Mouse (Mus musculus): ENCODE measurements at regions not wholly inside any gene's neighbourhood (a gene's known extent, or its start where the extent isn't known, plus 50 kb on each side); places are given as distances from the start of the nearest gene placed in this dataset.

- Histone ChIP-seq H3K4me1 (replicated peaks) (peaks cover 29% of the 10 kb centered on the region), H3K27me3 (no peaks in the 10 kb centered on the region), H3K27ac (no peak overlapping the region), H3K9ac (replicated peaks) (no peak overlapping the region), H3K4me3 (replicated peaks) (no peak overlapping the region), H3K9me3 (no peaks in the 10 kb centered on the region), H3K36me3 (no peaks in the 10 kb centered on the region), H3K4me2 (no peak overlapping the region)
- no peak for ATAC-seq (ENCODE audit: insufficient number of reproducible peaks, insufficient read depth, low FRiP score, low TSS enrichment, low read depth)
- 98% methylated on average over 1 of the region's 1 CpGs for WGBS
These were observed 172.5 kb downstream of the Msrb3 start for GRCm38 (mm10) chr10:120726369-120726768.

- peaks cover 67% of the 10 kb centered on the region for H3K4me1 ChIP-seq (replicated peaks)
- 0 out of 2 replicates have a peak overlapping the region, but pooled peaks have one; percentile 31 for H3K9ac ChIP-seq (replicated peaks)
These were observed 176.9 kb downstream of the Msrb3 start for GRCm38 (mm10) chr10:120721956-120722532.

GRCm38 (mm10) chr10:120720981-120721380 is 177.9 kb downstream of the Msrb3 start:
- no peaks in the 10 kb centered on the region for H3K36me3 ChIP-seq
- no peak overlapping the region for H3K4me3 ChIP-seq (replicated peaks)
- ATAC-seq (ENCODE audit: insufficient number of reproducible peaks, insufficient read depth, low FRiP score, low TSS enrichment, low read depth), result no peak
- no peak overlapping the region for H3K9ac ChIP-seq (replicated peaks)
- no peaks in the 10 kb centered on the region for H3K27me3 ChIP-seq
- H3K4me1 ChIP-seq (replicated peaks), result peaks cover 75% of the 10 kb centered on the region
- WGBS, result 5% methylated on average over 3 of the region's 3 CpGs
- peak overlapping the region; percentile 93 for H3K27ac ChIP-seq
- H3K9me3 ChIP-seq, result no peaks in the 10 kb centered on the region
- H3K4me2 ChIP-seq, result peak overlapping the region; percentile 39

More at GRCm38 (mm10) chr10:120721956-120722532, 176.9 kb downstream of the Msrb3 start:
- Histone ChIP-seq H3K4me2 (peak overlapping the region; percentile 57), H3K4me3 (replicated peaks) (peak overlapping the region; percentile 16), H3K9me3 (no peaks in the 10 kb centered on the region), H3K27me3 (no peaks in the 10 kb centered on the region), H3K27ac (peak overlapping the region; percentile 93), H3K36me3 (no peaks in the 10 kb centered on the region)
- WGBS, result 4% methylated on average over 15 of the region's 15 CpGs
- ATAC-seq (ENCODE audit: insufficient number of reproducible peaks, insufficient read depth, low FRiP score, low TSS enrichment, low read depth), result no peak

- ATAC-seq (ENCODE audit: insufficient number of reproducible peaks, insufficient read depth, low FRiP score, low TSS enrichment, low read depth), result peak; percentile 88
- H3K36me3 ChIP-seq, result no peaks in the 10 kb centered on the region
- peak overlapping the region; percentile 39 for H3K4me2 ChIP-seq
- H3K4me1 ChIP-seq (replicated peaks), result peaks cover 75% of the 10 kb centered on the region
- H3K4me3 ChIP-seq (replicated peaks), result no peak overlapping the region
- H3K9ac ChIP-seq (replicated peaks), result no peak overlapping the region
- under 1% methylated on average over 3 of the region's 3 CpGs for WGBS
- no peaks in the 10 kb centered on the region for H3K9me3 ChIP-seq
- H3K27ac ChIP-seq, result peak overlapping the region; percentile 93
- no peaks in the 10 kb centered on the region for H3K27me3 ChIP-seq
These were observed 178.8 kb downstream of the Msrb3 start for GRCm38 (mm10) chr10:120720061-120720460.

GRCm38 (mm10) chr10:120717159-120717567 is 181.7 kb downstream of the Msrb3 start:
- Histone ChIP-seq H3K4me1 (replicated peaks) (peaks cover 58% of the 10 kb centered on the region), H3K27me3 (no peaks in the 10 kb centered on the region), H3K9ac (replicated peaks) (no peak overlapping the region), H3K27ac (peak overlapping the region; percentile 89), H3K4me3 (replicated peaks) (no peak overlapping the region), H3K36me3 (no peaks in the 10 kb centered on the region), H3K9me3 (no peaks in the 10 kb centered on the region), H3K4me2 (peak overlapping the region; percentile 11; the same call in 1 of the 2 replicates)
- peak; percentile 39; the same call in 1 of the 2 replicates for ATAC-seq (ENCODE audit: insufficient number of reproducible peaks, insufficient read depth, low FRiP score, low TSS enrichment, low read depth)
- 24% methylated on average over 11 of the region's 11 CpGs for WGBS

GRCm38 (mm10) chr10:120716391-120716790 is 182.5 kb downstream of the Msrb3 start:
- H3K4me3 ChIP-seq (replicated peaks), result no peak overlapping the region
- H3K4me1 ChIP-seq (replicated peaks), result peaks cover 57% of the 10 kb centered on the region
- peak overlapping the region; percentile 89 for H3K27ac ChIP-seq
- no peaks in the 10 kb centered on the region for H3K9me3 ChIP-seq
- no peaks in the 10 kb centered on the region for H3K27me3 ChIP-seq
- H3K36me3 ChIP-seq, result no peaks in the 10 kb centered on the region
- H3K4me2 ChIP-seq, result no peak overlapping the region
- 76% methylated on average over 6 of the region's 6 CpGs for WGBS
- no peak for ATAC-seq (ENCODE audit: insufficient number of reproducible peaks, insufficient read depth, low FRiP score, low TSS enrichment, low read depth)
- H3K9ac ChIP-seq (replicated peaks), result no peak overlapping the region

GRCm38 (mm10) chr10:120707771-120708750 is 190.8 kb downstream of the Msrb3 start:
- Histone ChIP-seq H3K9ac (replicated peaks) (no peak overlapping the region; the same call in 1 of the 2 replicates), H3K4me1 (replicated peaks) (peaks cover 61% of the 10 kb centered on the region), H3K9me3 (no peaks in the 10 kb centered on the region), H3K27me3 (no peaks in the 10 kb centered on the region), H3K4me2 (peak overlapping the region; percentile 19), H3K36me3 (no peaks in the 10 kb centered on the region), H3K27ac (peak overlapping the region; percentile 76), H3K4me3 (replicated peaks) (no peak overlapping the region)
- WGBS, result 20% methylated on average over 20 of the region's 20 CpGs
- ATAC-seq (ENCODE audit: insufficient number of reproducible peaks, insufficient read depth, low FRiP score, low TSS enrichment, low read depth), result peak; percentile 53

- WGBS, result 16% methylated on average over 7 of the region's 7 CpGs
- H3K4me1 ChIP-seq (replicated peaks), result peaks cover 54% of the 10 kb centered on the region
- H3K9me3 ChIP-seq, result no peaks in the 10 kb centered on the region
- H3K4me2 ChIP-seq, result no peak overlapping the region
- H3K9ac ChIP-seq (replicated peaks), result no peak overlapping the region
- no peaks in the 10 kb centered on the region for H3K27me3 ChIP-seq
- H3K27ac ChIP-seq, result peak overlapping the region; percentile 45; the same call in 1 of the 2 replicates
- ATAC-seq (ENCODE audit: insufficient number of reproducible peaks, insufficient read depth, low FRiP score, low TSS enrichment, low read depth), result no peak
- H3K36me3 ChIP-seq, result no peaks in the 10 kb centered on the region
- H3K4me3 ChIP-seq (replicated peaks), result no peak overlapping the region
These were observed 192.1 kb downstream of the Msrb3 start for GRCm38 (mm10) chr10:120706684-120707290.

- Histone ChIP-seq H3K9me3 (no peaks in the 10 kb centered on the region), H3K4me2 (no peak overlapping the region), H3K4me3 (replicated peaks) (no peak overlapping the region), H3K27ac (no peak overlapping the region), H3K36me3 (no peaks in the 10 kb centered on the region), H3K9ac (replicated peaks) (no peak overlapping the region), H3K4me1 (replicated peaks) (peaks cover 21% of the 10 kb centered on the region), H3K27me3 (no peaks in the 10 kb centered on the region)
- WGBS, result 28% methylated on average over 11 of the region's 11 CpGs
- ATAC-seq (ENCODE audit: insufficient number of reproducible peaks, insufficient read depth, low FRiP score, low TSS enrichment, low read depth), result no peak
These were observed 197.1 kb downstream of the Msrb3 start for GRCm38 (mm10) chr10:120701833-120702232.

GRCm38 (mm10) chr10:120697275-120697856 is 201.5 kb downstream of the Msrb3 start:
- Histone ChIP-seq H3K4me2 (peak overlapping the region; percentile 32), H3K9me3 (no peaks in the 10 kb centered on the region), H3K4me1 (replicated peaks) (peaks cover 23% of the 10 kb centered on the region), H3K27ac (peak overlapping the region; percentile 53; the same call in 1 of the 2 replicates), H3K36me3 (no peaks in the 10 kb centered on the region), H3K27me3 (no peaks in the 10 kb centered on the region), H3K9ac (replicated peaks) (no peak overlapping the region; the same call in 1 of the 2 replicates), H3K4me3 (replicated peaks) (no peak overlapping the region)
- WGBS, result 8% methylated on average over 16 of the region's 16 CpGs
- ATAC-seq (ENCODE audit: insufficient number of reproducible peaks, insufficient read depth, low FRiP score, low TSS enrichment, low read depth), result peak; percentile 41; the same call in 1 of the 2 replicates

Data from limb, embryonic 12.5 days (tissue).